Mouse (Mus musculus) bone marrow, adult 2 months (tissue): Measurements from ENCODE around the gene Opn4.

Source experiments
- CTCF ChIP-seq: fragments of 200-500 bp; IDR thresholded peaks from 2 replicates; pipeline ENCODE4 v1.5.1; 2011; ENCODE audit warnings: low read length, control low read depth; ENCODE audit not compliant: control insufficient read depth, insufficient read depth
- POLR2A ChIP-seq: fragments of 200-500 bp; IDR thresholded peaks from 2 replicates; pipeline ENCODE4 v1.6.1; 2011; ENCODE audit warnings: low read depth, mild to moderate bottlenecking, control low read depth, low read length, borderline replicate concordance; ENCODE audit not compliant: control insufficient read depth

DNA sequence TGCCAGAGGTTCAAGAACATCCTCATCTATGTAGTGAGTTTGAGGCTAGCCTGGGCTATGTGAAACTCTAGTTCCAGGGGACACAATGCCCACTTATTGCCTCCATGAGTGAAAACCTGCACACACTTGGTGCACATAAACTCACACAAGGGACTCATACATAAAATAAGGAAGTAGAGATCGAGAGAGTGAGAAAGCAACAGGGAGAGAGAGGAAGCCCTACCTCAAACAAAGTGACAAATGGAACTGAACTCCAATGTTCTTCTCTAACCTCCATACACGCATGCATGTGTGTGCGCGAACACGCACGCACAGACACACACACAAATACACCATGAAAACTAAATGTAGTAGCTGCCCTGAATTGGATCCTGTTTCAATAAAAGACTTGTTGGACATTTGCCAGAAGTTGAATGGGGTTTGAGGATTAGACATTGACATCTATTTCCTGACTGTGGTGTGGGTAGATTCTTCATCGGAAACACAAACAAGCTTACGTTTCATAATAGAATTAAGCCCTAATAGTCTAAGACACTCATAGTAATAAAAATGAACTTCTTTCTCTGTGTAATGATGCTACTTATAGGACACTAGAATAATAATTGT, 48.0 kb upstream of the Opn4 start:
- TF ChIP-seq CTCF (no peak), POLR2A (no peak)
